Mouse (Mus musculus) forebrain, embryonic 16.5 days (tissue): Measurements from ENCODE around the gene Cep70. TPM values are rescaled to one million over a fixed set of nuclear protein-coding genes. Genes with fewer than 3 reads are reported as not detected.
A peak's percentile ranks its signal among the peaks of the same experiment; 100 is the strongest.

Experiments
- ATAC-seq: fragments of 200-750 bp; cut with Nextera tagmentation; 2 replicates; pipeline ENCODE4 v1.8.0; 2017; ENCODE audit warnings: mild to moderate bottlenecking, moderate library complexity
- H3K27ac ChIP-seq: fragments of 300-500 bp; sonication (generic); 2 replicates; pipeline ENCODE4 v1.5.1; 2014; ENCODE audit warnings: low read length, control low read depth
- H3K27me3 ChIP-seq: fragments of 300-500 bp; sonication (generic); replicated peaks from 2 replicates; pipeline ENCODE4 v1.6.1; 2014; ENCODE audit warnings: low read length; ENCODE audit not compliant: control insufficient read depth, insufficient read depth
- H3K36me3 ChIP-seq: fragments of 300-500 bp; sonication (generic); 2 replicates; pipeline ENCODE4 v1.6.1; 2014; ENCODE audit not compliant: control insufficient read depth, insufficient read depth
- H3K4me1 ChIP-seq: fragments of 300-500 bp; sonication (generic); replicated peaks from 2 replicates; pipeline ENCODE4 v1.6.1; 2014; ENCODE audit warnings: low read length; ENCODE audit not compliant: control insufficient read depth, insufficient read depth
- H3K4me2 ChIP-seq: fragments of 300-500 bp; sonication (generic); 2 replicates; pipeline ENCODE4 v1.6.1; 2014; ENCODE audit warnings: mild to moderate bottlenecking, low read length, control low read depth
- H3K4me3 ChIP-seq: fragments of 300-500 bp; sonication (generic); replicated peaks from 2 replicates; pipeline ENCODE4 v1.5.1; 2014; ENCODE audit warnings: mild to moderate bottlenecking, low read length, control low read depth
- H3K9ac ChIP-seq: fragments of 300-500 bp; sonication (generic); replicated peaks from 2 replicates; pipeline ENCODE4 v1.6.1; 2014; ENCODE audit warnings: low read depth, low read length, control low read depth
- H3K9me3 ChIP-seq: fragments of 300-500 bp; sonication (generic); 2 replicates; pipeline ENCODE4 v1.6.1; 2016; ENCODE audit warnings: low read length; ENCODE audit not compliant: control insufficient read depth
- WGBS: fragments of 180-500 bp; shearing (Covaris S2); extraction: QIAGEN DNeasy Blood & Tissue Kit; methylation state at CpG from one replicate; pipeline ENCODE4 v1.1.7; 2014; 5-methylcytosine and 5-hydroxymethylcytosine counted together
- polyA plus RNA-seq: library from polyadenylated mRNA; unstranded; fragments of >200 nt; fragmentation: Nextera tagmentation; extraction: Ambion mirVana; gene quantifications from 2 replicates; pipeline ENCODE4 v1.2.1, GENCODE M21; 2015

The Cep70 gene
- polyA plus RNA-seq, 1 experiment from 2014 or later, result 81.5 TPM

- no peaks in the 10 kb centered on the region for H3K27me3 ChIP-seq
These were observed 15.7 kb downstream of the Cep70 start for GRCm38 (mm10) chr9:99258891-99259290.

GRCm38 (mm10) chr9:99304296-99304695 is 61.1 kb downstream of the Cep70 start:
- no peaks in the 10 kb centered on the region for H3K4me1 ChIP-seq
- peaks cover 15% of the 10 kb centered on the region for H3K36me3 ChIP-seq
- no peak for ATAC-seq
- no peak overlapping the region for H3K27ac ChIP-seq
- H3K4me3 ChIP-seq, result no peak overlapping the region
- H3K9ac ChIP-seq, result no peak overlapping the region
- no peaks in the 10 kb centered on the region for H3K9me3 ChIP-seq
- no peaks in the 10 kb centered on the region for H3K27me3 ChIP-seq
- 97% methylated on average over 5 of the region's 5 CpGs for WGBS
- H3K4me2 ChIP-seq, result no peak overlapping the region

More at GRCm38 (mm10) chr9:99258891-99259290, 15.7 kb downstream of the Cep70 start:
- Histone ChIP-seq H3K4me3 (no peak overlapping the region), H3K4me1 (no peaks in the 10 kb centered on the region), H3K9ac (no peak overlapping the region), H3K27ac (no peak overlapping the region), H3K36me3 (peaks cover 34% of the 10 kb centered on the region), H3K4me2 (no peak overlapping the region), H3K9me3 (no peaks in the 10 kb centered on the region)
- 75% methylated on average over 5 of the region's 5 CpGs for WGBS
- ATAC-seq, result no peak

GRCm38 (mm10) chr9:99306226-99306625 is 63.1 kb downstream of the Cep70 start:
- Histone ChIP-seq H3K36me3 (peaks cover 23% of the 10 kb centered on the region), H3K27me3 (no peaks in the 10 kb centered on the region), H3K4me3 (no peak overlapping the region), H3K27ac (no peak overlapping the region), H3K9ac (no peak overlapping the region), H3K4me1 (no peaks in the 10 kb centered on the region), H3K9me3 (no peaks in the 10 kb centered on the region), H3K4me2 (no peak overlapping the region)
- WGBS, result 90% methylated on average over 6 of the region's 6 CpGs
- no peak for ATAC-seq

- Histone ChIP-seq H3K9ac (no peak overlapping the region), H3K36me3 (no peaks in the 10 kb centered on the region), H3K27me3 (no peaks in the 10 kb centered on the region), H3K4me1 (0 out of 2 replicates have a peak, but pooled peaks cover 2% of the 10 kb centered on the region), H3K27ac (no peak overlapping the region), H3K9me3 (no peaks in the 10 kb centered on the region), H3K4me2 (no peak overlapping the region), H3K4me3 (no peak overlapping the region)
- ATAC-seq, result peak; percentile 40; the same call in 1 of the 2 replicates
- 66% methylated on average over 8 of the region's 8 CpGs for WGBS
These were observed 76.3 kb downstream of the Cep70 start for GRCm38 (mm10) chr9:99319343-99319951.

GRCm38 (mm10) chr9:99320006-99320405 is 76.8 kb downstream of the Cep70 start:
- Histone ChIP-seq H3K27ac (no peak overlapping the region), H3K9ac (no peak overlapping the region), H3K9me3 (no peaks in the 10 kb centered on the region), H3K27me3 (no peaks in the 10 kb centered on the region), H3K4me2 (no peak overlapping the region), H3K4me1 (0 out of 2 replicates have a peak, but pooled peaks cover 2% of the 10 kb centered on the region), H3K36me3 (no peaks in the 10 kb centered on the region), H3K4me3 (no peak overlapping the region)
- WGBS, result 83% methylated on average over 8 of the region's 8 CpGs
- ATAC-seq, result no peak

GRCm38 (mm10) chr9:99325208-99325929 is 82.2 kb downstream of the Cep70 start:
- Histone ChIP-seq H3K4me3 (no peak overlapping the region), H3K36me3 (no peaks in the 10 kb centered on the region), H3K4me1 (peaks cover 18% of the 10 kb centered on the region), H3K9me3 (no peaks in the 10 kb centered on the region), H3K9ac (no peak overlapping the region), H3K4me2 (no peak overlapping the region), H3K27ac (no peak overlapping the region), H3K27me3 (no peaks in the 10 kb centered on the region)
- ATAC-seq, result no peak
- WGBS, result 78% methylated on average over 7 of the region's 7 CpGs

- H3K4me1 ChIP-seq, result peaks cover 18% of the 10 kb centered on the region
- no peaks in the 10 kb centered on the region for H3K36me3 ChIP-seq
- no peak overlapping the region for H3K4me2 ChIP-seq
- no peak overlapping the region for H3K27ac ChIP-seq
- H3K9ac ChIP-seq, result no peak overlapping the region
- H3K9me3 ChIP-seq, result no peaks in the 10 kb centered on the region
- H3K27me3 ChIP-seq, result no peaks in the 10 kb centered on the region
- ATAC-seq, result no peak
- no peak overlapping the region for H3K4me3 ChIP-seq
- WGBS, result 82% methylated on average over 4 of the region's 4 CpGs
These were observed 82.8 kb downstream of the Cep70 start for GRCm38 (mm10) chr9:99325961-99326360.

GRCm38 (mm10) chr9:99326881-99327280 is 83.7 kb downstream of the Cep70 start:
- Histone ChIP-seq H3K9ac (no peak overlapping the region), H3K9me3 (no peaks in the 10 kb centered on the region), H3K27me3 (no peaks in the 10 kb centered on the region), H3K36me3 (no peaks in the 10 kb centered on the region), H3K27ac (no peak overlapping the region), H3K4me2 (no peak overlapping the region), H3K4me3 (no peak overlapping the region), H3K4me1 (peaks cover 18% of the 10 kb centered on the region)
- 23% methylated on average over 4 of the region's 4 CpGs for WGBS
- no peak for ATAC-seq

- WGBS, result 91% methylated on average over 4 of the region's 4 CpGs
- H3K9me3 ChIP-seq, result no peaks in the 10 kb centered on the region
- no peaks in the 10 kb centered on the region for H3K4me1 ChIP-seq
- H3K36me3 ChIP-seq, result no peaks in the 10 kb centered on the region
- H3K4me3 ChIP-seq, result no peak overlapping the region
- no peak overlapping the region for H3K4me2 ChIP-seq
- no peak for ATAC-seq
- no peak overlapping the region for H3K27ac ChIP-seq
- no peaks in the 10 kb centered on the region for H3K27me3 ChIP-seq
- H3K9ac ChIP-seq, result no peak overlapping the region
These were observed 93.4 kb downstream of the Cep70 start for GRCm38 (mm10) chr9:99336538-99336937.
